Mouse (Mus musculus): ENCODE measurements around the gene Fut1.
"Not testable (repeated sequence)": the region's sequence is repeated elsewhere in the genome, so short reads cannot be mapped to it uniquely, and the experiment has no call there.

GRCm38 (mm10) chr7:45650484-45650883 is 33.4 kb downstream of the Fut1 start:
- TF ChIP-seq POLR2A (IDR thresholded peaks at IDR 0.05; ENCODE audit: low read depth, low read length); CTCF (IDR thresholded peaks at IDR 0.05; ENCODE audit: extremely low read depth, insufficient read length, insufficient replicate concordance, low read depth, low read length): not testable (repeated sequence)

All from small intestine, adult 2 months (tissue).